Mouse (Mus musculus): ENCODE results near the gene Tcf23.

DNA sequence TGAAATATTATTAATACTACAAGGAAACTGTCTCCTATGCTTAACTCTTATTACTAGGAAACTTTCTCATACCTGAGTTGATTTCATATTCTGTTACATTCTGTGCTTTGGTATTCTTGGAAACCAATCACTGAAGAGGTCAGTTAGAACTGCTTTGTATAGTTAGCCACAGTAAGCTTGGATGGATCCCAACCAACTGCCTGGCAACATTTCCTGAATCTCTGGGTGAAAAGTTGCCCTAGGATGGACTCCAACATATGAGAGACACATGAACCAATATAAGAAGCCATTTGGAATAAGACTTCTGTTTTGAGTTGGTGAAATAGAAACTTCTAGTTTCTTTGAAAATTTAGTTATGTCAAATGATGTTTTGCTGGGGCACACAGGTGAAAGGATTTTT, 56.2 kb downstream of the Tcf23 start:
- TF ChIP-seq GATA1 (IDR thresholded peaks at IDR 0.05; ENCODE audit: borderline replicate concordance, low read length): no peak
- TF ChIP-seq FLI1 (IDR thresholded peaks at IDR 0.05; ENCODE audit: low read length): no peak
